Mouse (Mus musculus) C2C12 (cell line): ENCODE results near the gene Gnat1. TPM values are rescaled to one million over a fixed set of nuclear protein-coding genes. Genes with fewer than 3 reads are reported as not detected.
"Not testable (repeated sequence)": the region's sequence is repeated elsewhere in the genome, so short reads cannot be mapped to it uniquely, and the experiment has no call there.

Experiments used
- H3K27me3 ChIP-seq: one replicate; pipeline ENCODE4 v1.6.1; 2011; ENCODE audit not compliant: control insufficient read depth, insufficient read depth, insufficient read length
- H3K36me3 ChIP-seq: one replicate; pipeline ENCODE4 v1.6.1; 2011; ENCODE audit not compliant: control insufficient read depth, insufficient read depth
- H3K4me3 ChIP-seq: one replicate; pipeline ENCODE4 v1.5.1; 2011; ENCODE audit warnings: mild to moderate bottlenecking, control low read depth; ENCODE audit not compliant: poor library complexity, insufficient read depth, severe bottlenecking
- H3K79me2 ChIP-seq: one replicate; pipeline ENCODE4 v1.6.1; 2011; ENCODE audit not compliant: control insufficient read depth, insufficient read depth
- H3K79me3 ChIP-seq: one replicate; pipeline ENCODE4 v1.6.1; 2011; ENCODE audit warnings: low read depth, control low read depth
- H3ac ChIP-seq: one replicate; pipeline ENCODE3; 2011; ENCODE audit warnings: low read depth; ENCODE audit not compliant: control insufficient read depth, insufficient read length
- CEBPB ChIP-seq: IDR thresholded peaks from one replicate; pipeline ENCODE4 v1.6.1; 2011; ENCODE audit warnings: low read depth, mild to moderate bottlenecking, control low read depth, moderate library complexity
- CTCF ChIP-seq: IDR thresholded peaks from one replicate; pipeline ENCODE4 v1.5.1; 2011; ENCODE audit not compliant: control insufficient read depth, insufficient read depth, insufficient read length
- FOSL1 ChIP-seq: IDR thresholded peaks from one replicate; pipeline ENCODE4 v1.8.0; 2011; ENCODE audit warnings: mild to moderate bottlenecking, low read length; ENCODE audit not compliant: poor library complexity, insufficient read depth, severe bottlenecking
- MAX ChIP-seq: IDR thresholded peaks from one replicate; pipeline ENCODE4 v1.6.1; 2011; ENCODE audit warnings: mild to moderate bottlenecking, control low read depth
- MYOD1 ChIP-seq: IDR thresholded peaks from one replicate; pipeline ENCODE4 v1.6.1; 2011; ENCODE audit warnings: low read depth; ENCODE audit not compliant: control insufficient read depth, insufficient read length
- MYOG ChIP-seq: IDR thresholded peaks from one replicate; pipeline ENCODE4 v1.6.1; 2011; ENCODE audit not compliant: control insufficient read depth, insufficient read length; ENCODE audit errors: extremely low read depth
- USF1 ChIP-seq: IDR thresholded peaks from one replicate; pipeline ENCODE4 v1.6.1; 2011; ENCODE audit warnings: low read depth, mild to moderate bottlenecking, control low read depth, moderate library complexity
- polyA plus RNA-seq: library from polyadenylated mRNA; unstranded; fragments of >200 nt; fragmentation: generic; extraction: Trizol; gene quantifications from one replicate; pipeline ENCODE4 v1.2.1, GENCODE M21; 2012; ENCODE audit warnings: missing spikeins

Gnat1 gene
- polyA plus RNA-seq, 1 experiment, result 0.01 TPM

DNA sequence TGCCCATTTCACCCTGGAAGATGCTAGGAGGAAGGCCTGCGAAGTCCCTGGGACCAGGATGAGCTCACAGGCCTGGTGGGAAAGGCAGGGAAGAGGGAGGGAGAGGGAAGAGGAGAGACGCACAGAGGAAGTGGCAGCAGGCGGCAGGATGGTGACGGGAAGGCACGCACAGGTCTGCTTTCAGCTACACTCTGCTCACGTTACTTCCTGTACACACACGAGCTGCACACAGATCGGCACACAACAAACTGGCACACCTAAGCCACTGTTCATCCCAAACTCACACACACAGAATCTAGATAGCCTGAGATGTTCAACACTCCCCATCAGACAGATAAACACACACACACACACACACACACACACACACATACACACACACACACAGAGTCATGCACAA lies 10.9 kb upstream of the Gnat1 start:
- no peaks in the 10 kb centered on the region for H3K36me3 ChIP-seq
- no peak overlapping the region for H3ac ChIP-seq
- H3K4me3 ChIP-seq, result no peak overlapping the region
- peaks cover 37% of the 10 kb centered on the region for H3K27me3 ChIP-seq
- no peaks in the 10 kb centered on the region for H3K79me3 ChIP-seq
- TF ChIP-seq FOSL1, result no peak
- TF ChIP-seq CEBPB, result no peak
- no peak for TF ChIP-seq MYOD1
- TF ChIP-seq USF1, result no peak
- no peak for TF ChIP-seq CTCF
- no peak for TF ChIP-seq MYOG
- no peak for TF ChIP-seq MAX
- no peaks in the 10 kb centered on the region for H3K79me2 ChIP-seq

DNA sequence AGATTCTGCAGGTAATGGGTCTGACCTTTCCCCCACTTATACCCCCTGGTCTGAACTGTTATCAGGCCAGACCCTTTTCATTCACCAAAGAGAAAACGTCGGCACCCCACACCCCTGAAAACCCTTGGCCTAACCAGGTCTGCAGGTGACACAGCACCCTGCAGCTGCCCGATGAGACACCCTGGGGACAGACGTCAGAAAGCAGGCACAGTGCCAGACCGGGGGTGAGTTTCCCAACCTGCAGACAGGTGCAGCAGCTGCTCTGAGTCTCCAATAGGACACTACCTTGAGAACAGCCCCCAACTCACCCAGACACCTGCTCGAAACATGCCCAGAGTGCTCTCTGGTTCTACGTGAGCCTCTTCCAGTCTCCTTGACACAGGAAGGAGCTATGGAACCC lies 9.4 kb upstream of the Gnat1 start:
- TF ChIP-seq FOSL1 (no peak), USF1 (no peak), MAX (no peak), MYOG (no peak), CEBPB (no peak), CTCF (no peak), MYOD1 (no peak)
- H3K79me2 ChIP-seq, result no peaks in the 10 kb centered on the region
- no peaks in the 10 kb centered on the region for H3K36me3 ChIP-seq
- H3K27me3 ChIP-seq, result peaks cover 49% of the 10 kb centered on the region
- H3K79me3 ChIP-seq, result no peaks in the 10 kb centered on the region
- no peak overlapping the region for H3K4me3 ChIP-seq
- H3ac ChIP-seq, result no peak overlapping the region

DNA sequence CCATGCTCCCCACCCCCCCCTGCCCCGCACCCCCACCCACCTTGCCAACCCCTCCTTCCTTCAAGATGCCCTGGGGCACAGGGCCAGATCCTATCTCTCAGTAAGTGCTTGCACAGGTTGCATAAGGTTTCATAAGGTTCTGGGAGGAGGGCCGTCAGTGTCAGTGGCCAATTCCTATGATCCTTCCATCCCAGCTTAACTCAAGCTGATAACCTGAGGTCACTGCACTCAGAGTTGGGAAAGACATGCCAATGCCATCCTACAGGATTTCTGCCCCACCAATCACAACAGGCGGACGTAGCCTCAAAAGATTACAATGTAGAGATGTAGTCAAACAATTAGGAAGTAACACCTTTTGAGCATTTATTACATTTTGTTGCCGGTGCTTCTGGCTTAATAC lies 8.9 kb upstream of the Gnat1 start:
- Histone ChIP-seq H3K36me3 (no peaks in the 10 kb centered on the region), H3K79me2 (no peaks in the 10 kb centered on the region), H3K27me3 (peaks cover 54% of the 10 kb centered on the region), H3K4me3 (no peak overlapping the region), H3K79me3 (no peaks in the 10 kb centered on the region), H3ac (no peak overlapping the region)
- TF ChIP-seq USF1 (no peak), CEBPB (no peak), MAX (no peak), FOSL1 (no peak), MYOD1 (no peak), CTCF (no peak)

DNA sequence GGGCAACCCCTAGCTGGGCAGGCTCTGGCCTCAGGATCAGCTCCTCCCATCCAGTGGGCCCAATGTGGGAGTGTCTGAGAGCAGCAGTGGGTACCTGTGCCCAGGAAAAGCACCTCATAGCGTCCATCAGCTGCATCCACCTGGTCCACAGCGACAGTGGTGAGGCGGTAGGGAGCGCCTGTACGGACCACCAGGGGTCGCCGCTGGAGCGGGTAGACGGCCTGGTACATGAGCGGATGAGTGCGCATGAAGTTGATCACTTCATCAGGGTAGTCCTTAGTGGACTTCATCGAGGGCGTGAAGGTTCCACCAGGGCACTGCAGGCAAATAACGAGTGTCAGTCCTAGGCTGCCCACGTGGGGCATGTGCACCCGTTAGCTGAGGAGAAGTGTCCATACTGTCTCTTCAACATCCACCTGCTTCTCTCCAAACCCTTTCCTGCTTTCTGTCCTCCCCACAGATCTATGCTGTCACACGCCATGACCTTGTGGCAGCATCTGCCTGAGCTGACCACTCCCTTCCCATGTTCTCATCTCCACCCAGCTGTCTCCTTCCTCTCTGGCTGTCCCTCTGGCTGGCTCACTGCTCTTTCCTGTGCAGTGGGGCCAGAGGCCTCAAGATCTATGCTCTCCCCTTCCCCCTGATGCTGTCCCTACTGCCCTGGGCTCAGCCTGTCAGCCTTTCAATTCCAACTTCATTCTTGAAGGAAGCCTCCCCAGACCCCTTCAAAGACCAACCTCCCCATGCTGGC lies 5.9 kb upstream of the Gnat1 start:
- Histone ChIP-seq H3K79me2 (no peaks in the 10 kb centered on the region), H3K36me3 (no peaks in the 10 kb centered on the region), H3K4me3 (no peak overlapping the region), H3K79me3 (no peaks in the 10 kb centered on the region), H3ac (no peak overlapping the region), H3K27me3 (peaks cover 57% of the 10 kb centered on the region)
- no peak for TF ChIP-seq CEBPB
- no peak for TF ChIP-seq MYOD1
- TF ChIP-seq CTCF, result peak; percentile 70
- no peak for TF ChIP-seq MAX
- no peak for TF ChIP-seq USF1

DNA sequence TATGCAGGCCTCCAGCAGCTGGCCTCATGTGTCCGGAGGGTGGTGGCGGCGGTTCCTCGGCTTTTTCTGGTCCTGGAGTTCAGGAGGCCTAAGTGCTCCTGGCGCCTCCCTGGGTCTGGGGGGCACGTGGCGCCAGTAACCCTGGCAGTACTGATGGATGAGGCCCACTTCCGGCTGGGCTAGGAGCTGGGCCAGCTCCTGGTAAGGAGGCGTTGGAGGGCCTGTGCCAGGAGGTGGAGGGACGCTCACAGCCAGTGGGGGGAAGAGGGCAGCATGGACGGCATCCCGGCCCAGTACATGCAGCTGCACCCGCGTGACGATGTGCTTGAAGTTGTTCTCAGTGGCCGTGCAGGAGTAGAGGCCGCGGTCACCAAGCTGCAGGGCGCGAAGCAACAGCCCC lies 2.9 kb upstream of the Gnat1 start:
- H3K36me3 ChIP-seq, result no peaks in the 10 kb centered on the region
- H3K27me3 ChIP-seq, result peaks cover 59% of the 10 kb centered on the region
- H3K79me2 ChIP-seq, result no peaks in the 10 kb centered on the region
- no peak overlapping the region for H3K4me3 ChIP-seq
- no peak overlapping the region for H3ac ChIP-seq
- TF ChIP-seq MYOG (no peak), MAX (no peak)
- no peaks in the 10 kb centered on the region for H3K79me3 ChIP-seq

- H3K36me3 ChIP-seq, result no peaks in the 10 kb centered on the region
Observed at GRCm38 (mm10) chr9:107678861-107679260, 651 bp downstream of the Gnat1 start.

GRCm38 (mm10) chr9:107677819-107678526 lies 1.5 kb downstream of the Gnat1 start:
- H3K27me3 ChIP-seq, result peaks cover 61% of the 10 kb centered on the region
- not testable (repeated sequence) for H3K36me3 ChIP-seq, H3K79me2 ChIP-seq, H3ac ChIP-seq, H3K79me3 ChIP-seq, H3K4me3 ChIP-seq

More at GRCm38 (mm10) chr9:107678861-107679260, 651 bp downstream of the Gnat1 start:
- TF ChIP-seq USF1 (no peak), CTCF (no peak), MAX (no peak), MYOG (no peak), CEBPB (no peak), MYOD1 (no peak), FOSL1 (no peak)
- Histone ChIP-seq H3K4me3 (no peak overlapping the region), H3ac (no peak overlapping the region), H3K79me2 (no peaks in the 10 kb centered on the region), H3K79me3 (no peaks in the 10 kb centered on the region), H3K27me3 (peaks cover 61% of the 10 kb centered on the region)
